Mouse (Mus musculus) embryonic facial prominence, embryonic 15.5 days (tissue): ENCODE results near the gene Rhcg. TPM values are rescaled to one million over a fixed set of nuclear protein-coding genes. Genes with fewer than 3 reads are reported as not detected.

Source experiments
- ATAC-seq: fragments of 200-750 bp; cut with Nextera tagmentation; 2 replicates; pipeline ENCODE4 v1.8.0; 2017; ENCODE audit warnings: low read depth, moderate TSS enrichment; ENCODE audit not compliant: insufficient number of reproducible peaks, low FRiP score, low TSS enrichment
- H3K27ac ChIP-seq: fragments of 300-500 bp; sonication (generic); replicated peaks from 2 replicates; pipeline ENCODE4 v1.5.1; 2015; ENCODE audit warnings: mild to moderate bottlenecking, inconsistent platforms
- H3K27me3 ChIP-seq: fragments of 300-500 bp; sonication (generic); 2 replicates; pipeline ENCODE4 v1.6.1; 2015; ENCODE audit warnings: inconsistent platforms
- H3K36me3 ChIP-seq: fragments of 300-500 bp; sonication (generic); 2 replicates; pipeline ENCODE4 v1.6.1; 2015; ENCODE audit warnings: mild to moderate bottlenecking, inconsistent platforms
- H3K4me1 ChIP-seq: fragments of 300-500 bp; sonication (generic); 2 replicates; pipeline ENCODE4 v1.6.1; 2015; ENCODE audit warnings: inconsistent platforms
- H3K4me2 ChIP-seq: fragments of 300-500 bp; sonication (generic); replicated peaks from 2 replicates; pipeline ENCODE4 v1.6.1; 2015; ENCODE audit warnings: mild to moderate bottlenecking, inconsistent platforms
- H3K4me3 ChIP-seq: fragments of 300-500 bp; sonication (generic); replicated peaks from 2 replicates; pipeline ENCODE4 v1.5.1; 2015; ENCODE audit warnings: mild to moderate bottlenecking, inconsistent platforms
- H3K9ac ChIP-seq: fragments of 300-500 bp; sonication (generic); 2 replicates; pipeline ENCODE4 v1.6.1; 2015; ENCODE audit warnings: inconsistent platforms
- H3K9me3 ChIP-seq: fragments of 300-500 bp; sonication (generic); replicated peaks from 2 replicates; pipeline ENCODE4 v1.6.1; 2016; ENCODE audit warnings: inconsistent platforms
- WGBS: fragments of 180-500 bp; shearing (Covaris S2); methylation state at CpG from one replicate; pipeline ENCODE4 v1.1.7; 2015; 5-methylcytosine and 5-hydroxymethylcytosine counted together
- polyA plus RNA-seq: library from polyadenylated mRNA; unstranded; fragments of >200 nt; fragmentation: Nextera tagmentation; extraction: Ambion mirVana; gene quantifications from 2 replicates; pipeline ENCODE4 v1.2.1, GENCODE M21; 2015

Rhcg gene
- polyA plus RNA-seq = 0.35 TPM in 1 of 2 replicates, not detected in the other

GRCm38 (mm10) chr7:79617418-79617817 lies at the start of gene Rhcg:
Gene Rhcg (minus strand): TSS chr7:79617657.
- ATAC-seq = no peak
- Histone ChIP-seq H3K4me1 (peaks cover 4% of the 10 kb centered on the region; the same call in 1 of the 2 replicates), H3K27me3 (peaks cover 55% of the 10 kb centered on the region), H3K9me3 (no peaks in the 10 kb centered on the region), H3K9ac (no peak within 1 kb of the TSS), H3K4me2 (peak within 1 kb of the TSS; percentile 39), H3K4me3 (peak within 1 kb of the TSS; percentile 22), H3K36me3 (no peaks in the 10 kb centered on the region), H3K27ac (no peak within 1 kb of the TSS)
- WGBS = 13% methylated on average over 33 of the region's 33 CpGs

GRCm38 (mm10) chr7:79666690-79667089 lies 49.2 kb upstream of the Rhcg start:
- Histone ChIP-seq H3K27me3 (no peaks in the 10 kb centered on the region), H3K9ac (no peak overlapping the region), H3K9me3 (no peaks in the 10 kb centered on the region), H3K4me2 (no peak overlapping the region), H3K27ac (no peak overlapping the region), H3K36me3 (peaks cover 35% of the 10 kb centered on the region), H3K4me3 (no peak overlapping the region), H3K4me1 (peaks cover 16% of the 10 kb centered on the region)
- ATAC-seq = no peak

- no peaks in the 10 kb centered on the region for H3K27me3 ChIP-seq
- no peak for ATAC-seq
- WGBS = 10% methylated on average over 5 of the region's 5 CpGs
- no peak overlapping the region for H3K27ac ChIP-seq
- H3K4me3 ChIP-seq = peak overlapping the region; percentile 75
- H3K4me1 ChIP-seq = peaks cover 29% of the 10 kb centered on the region
- peak overlapping the region; percentile 98 for H3K4me2 ChIP-seq
- peak overlapping the region; percentile 73 for H3K9ac ChIP-seq
- H3K36me3 ChIP-seq = no peaks in the 10 kb centered on the region; the same call in 1 of the 2 replicates
- no peaks in the 10 kb centered on the region for H3K9me3 ChIP-seq
Measured at GRCm38 (mm10) chr7:79661253-79661890, 43.9 kb upstream of the Rhcg start.

- under 1% methylated on average over 73 of the region's 73 CpGs for WGBS
- Histone ChIP-seq H3K36me3 (no peaks in the 10 kb centered on the region; the same call in 1 of the 2 replicates), H3K9ac (peak overlapping the region; percentile 73), H3K4me1 (peaks cover 29% of the 10 kb centered on the region), H3K27me3 (no peaks in the 10 kb centered on the region), H3K9me3 (no peaks in the 10 kb centered on the region), H3K27ac (0 out of 2 replicates have a peak overlapping the region, but pooled peaks have one; percentile 11), H3K4me2 (peak overlapping the region; percentile 98), H3K4me3 (peak overlapping the region; percentile 75)
- ATAC-seq = peak; percentile 31; the same call in 1 of the 2 replicates
Measured at GRCm38 (mm10) chr7:79660291-79661150, 43.1 kb upstream of the Rhcg start.

GRCm38 (mm10) chr7:79659578-79660290 lies 42.3 kb upstream of the Rhcg start, which contains the start of gene Ticrr:
Gene Ticrr (plus strand): TSS chr7:79660196.
- peak within 1 kb of the TSS; percentile 75 for H3K4me3 ChIP-seq
- no peaks in the 10 kb centered on the region for H3K9me3 ChIP-seq
- peak; percentile 99 for ATAC-seq
- peaks cover 29% of the 10 kb centered on the region for H3K4me1 ChIP-seq
- H3K4me2 ChIP-seq = peak within 1 kb of the TSS; percentile 98
- no peaks in the 10 kb centered on the region for H3K27me3 ChIP-seq
- no peaks in the 10 kb centered on the region for H3K36me3 ChIP-seq
- H3K9ac ChIP-seq = peak within 1 kb of the TSS; percentile 73
- 0 out of 2 replicates have a peak within 1 kb of the TSS, but pooled peaks have one; percentile 11 for H3K27ac ChIP-seq
- WGBS = under 1% methylated on average over 39 of the region's 39 CpGs

- Histone ChIP-seq H3K4me1 (no peaks in the 10 kb centered on the region), H3K9me3 (no peaks in the 10 kb centered on the region), H3K36me3 (no peaks in the 10 kb centered on the region), H3K27me3 (no peaks in the 10 kb centered on the region), H3K4me2 (no peak overlapping the region), H3K9ac (no peak overlapping the region), H3K4me3 (no peak overlapping the region), H3K27ac (no peak overlapping the region)
- ATAC-seq = no peak
- 10% methylated on average over 1 of the region's 1 CpGs for WGBS
Measured at GRCm38 (mm10) chr7:79654586-79654985, 37.1 kb upstream of the Rhcg start.

GRCm38 (mm10) chr7:79654185-79654584 lies 36.7 kb upstream of the Rhcg start:
- Histone ChIP-seq H3K9ac (no peak overlapping the region), H3K9me3 (no peaks in the 10 kb centered on the region), H3K4me1 (no peaks in the 10 kb centered on the region), H3K27ac (no peak overlapping the region), H3K4me3 (no peak overlapping the region), H3K27me3 (no peaks in the 10 kb centered on the region), H3K4me2 (no peak overlapping the region), H3K36me3 (no peaks in the 10 kb centered on the region)
- no peak for ATAC-seq
- WGBS = 75% methylated on average over 1 of the region's 1 CpGs

GRCm38 (mm10) chr7:79649005-79649404 lies 31.5 kb upstream of the Rhcg start:
- H3K27me3 ChIP-seq = no peaks in the 10 kb centered on the region
- no peak overlapping the region for H3K4me3 ChIP-seq
- no peak for ATAC-seq
- no peaks in the 10 kb centered on the region for H3K36me3 ChIP-seq
- no peaks in the 10 kb centered on the region for H3K9me3 ChIP-seq
- 4% methylated on average over 3 of the region's 3 CpGs for WGBS
- H3K27ac ChIP-seq = no peak overlapping the region
- H3K9ac ChIP-seq = no peak overlapping the region
- H3K4me2 ChIP-seq = no peak overlapping the region
- H3K4me1 ChIP-seq = no peaks in the 10 kb centered on the region

GRCm38 (mm10) chr7:79647233-79647632 lies 29.8 kb upstream of the Rhcg start:
- H3K27ac ChIP-seq = no peak overlapping the region
- ATAC-seq = no peak
- H3K4me3 ChIP-seq = no peak overlapping the region
- H3K4me1 ChIP-seq = no peaks in the 10 kb centered on the region
- no peaks in the 10 kb centered on the region for H3K9me3 ChIP-seq
- H3K4me2 ChIP-seq = no peak overlapping the region
- WGBS = 85% methylated on average over 3 of the region's 3 CpGs
- H3K27me3 ChIP-seq = no peaks in the 10 kb centered on the region
- H3K36me3 ChIP-seq = no peaks in the 10 kb centered on the region
- no peak overlapping the region for H3K9ac ChIP-seq

GRCm38 (mm10) chr7:79631773-79632348 lies 14.4 kb upstream of the Rhcg start:
- H3K4me3 ChIP-seq = no peak overlapping the region
- no peaks in the 10 kb centered on the region for H3K4me1 ChIP-seq
- no peak for ATAC-seq
- no peaks in the 10 kb centered on the region for H3K9me3 ChIP-seq
- no peaks in the 10 kb centered on the region for H3K36me3 ChIP-seq
- WGBS = 19% methylated on average over 13 of the region's 13 CpGs
- H3K27ac ChIP-seq = no peak overlapping the region
- H3K9ac ChIP-seq = no peak overlapping the region
- H3K27me3 ChIP-seq = no peaks in the 10 kb centered on the region; the same call in 1 of the 2 replicates
- no peak overlapping the region for H3K4me2 ChIP-seq
